Mouse (Mus musculus) ovary, postnatal 36 days (tissue): ENCODE measurements at regions not wholly inside any gene's neighbourhood (a gene's known extent, or its start where the extent isn't known, plus 50 kb on each side); places are given as distances from the start of the nearest gene placed in this dataset.

ENCODE experiments used
- DNase-seq: peaks from one replicate; pipeline ENCODE4 v3.0.0; 2022; ENCODE audit warnings: low spot score, mixed read lengths

DNA sequence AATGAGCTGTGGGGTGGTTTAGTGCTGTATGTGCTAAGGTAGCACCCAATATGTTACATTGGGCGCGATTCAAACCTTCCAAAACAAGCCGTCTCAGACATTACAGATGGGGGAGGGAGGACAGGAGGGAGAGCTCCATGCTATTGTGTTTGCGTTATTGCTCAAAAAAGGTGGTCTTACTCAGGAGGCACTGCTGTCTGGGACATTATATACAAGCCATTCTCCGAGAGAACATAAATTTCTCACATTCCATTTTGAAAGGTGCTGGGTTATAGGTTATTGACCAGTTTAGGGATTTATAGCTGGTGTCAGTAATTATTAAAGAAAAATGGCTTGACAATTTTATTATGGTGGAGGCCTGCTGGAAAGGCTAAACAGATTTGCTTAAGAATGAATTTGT is 649.4 kb downstream of the Kcnj2 start:
- DNase-seq, result no peak

DNA sequence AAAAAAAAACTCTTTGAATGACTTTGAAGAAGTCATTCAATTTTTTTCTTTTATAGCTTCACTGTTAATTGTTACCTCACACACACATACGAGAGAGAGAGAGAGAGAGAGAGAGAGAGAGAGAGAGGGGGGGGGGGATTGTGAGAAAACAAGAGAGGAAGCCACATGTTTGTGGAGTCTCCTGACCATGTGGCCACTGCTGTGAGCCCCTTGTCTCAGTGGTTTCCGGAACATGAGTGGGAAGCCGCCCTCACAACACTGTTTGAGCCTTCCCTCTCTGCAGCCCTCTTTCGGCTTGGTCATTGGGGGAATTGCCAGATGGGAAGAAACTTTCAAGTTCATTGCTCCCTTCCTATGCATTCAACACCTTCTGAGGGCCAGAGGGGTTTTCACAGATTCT is 656.3 kb downstream of the Kcnj2 start:
- DNase-seq, result no peak

GRCm38 (mm10) chr11:111728148-111728547 is 662.2 kb downstream of the Kcnj2 start:
- DNase-seq, result no peak

DNA sequence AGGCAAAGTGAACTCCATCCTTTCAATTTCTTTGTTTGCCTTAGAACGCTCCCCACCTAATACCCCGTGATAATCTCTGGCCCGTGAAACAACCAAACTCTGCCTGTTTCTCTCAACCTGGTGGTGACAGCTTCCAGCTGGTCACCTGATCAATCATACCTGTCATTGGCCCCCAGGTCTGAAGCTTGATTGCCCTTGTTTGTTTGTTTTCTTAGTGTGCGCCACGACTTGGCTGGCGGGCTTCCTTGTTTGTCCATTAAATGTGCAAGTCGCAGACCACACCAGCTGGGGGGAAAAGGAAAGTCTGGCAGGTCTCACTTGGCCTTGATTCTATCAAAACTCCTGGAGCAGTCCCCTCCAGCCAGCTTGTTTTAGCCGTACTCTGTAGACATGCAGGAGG is 666.1 kb downstream of the Kcnj2 start:
- no peak for DNase-seq

GRCm38 (mm10) chr11:111735446-111735845 is 669.5 kb downstream of the Kcnj2 start:
- no peak for DNase-seq

- no peak for DNase-seq
Observed at GRCm38 (mm10) chr11:111735961-111736360, 670.0 kb downstream of the Kcnj2 start.

GRCm38 (mm10) chr11:111743356-111743755 is 677.4 kb downstream of the Kcnj2 start:
- DNase-seq, result no peak

GRCm38 (mm10) chr11:111747262-111747946 is 681.4 kb downstream of the Kcnj2 start:
- DNase-seq, result no peak

DNA sequence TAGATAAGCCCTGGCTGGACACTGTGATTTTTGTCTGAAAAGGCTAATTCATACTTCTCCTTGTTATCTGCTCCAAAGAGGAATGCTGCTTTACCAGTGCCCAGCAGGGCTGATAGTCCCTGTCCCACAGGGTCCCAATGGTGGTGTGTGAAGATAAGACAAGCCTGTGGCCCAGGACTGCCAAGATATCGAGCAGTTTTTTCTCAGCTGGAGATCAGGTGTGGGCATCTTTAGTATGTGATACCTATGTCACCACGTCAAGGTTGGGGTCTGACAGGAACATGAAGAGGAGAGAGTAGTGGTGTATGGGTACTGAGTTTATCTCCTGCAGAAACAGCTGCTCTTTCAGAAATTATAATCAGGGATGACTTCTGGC is 682.0 kb downstream of the Kcnj2 start:
- DNase-seq, result no peak

DNA sequence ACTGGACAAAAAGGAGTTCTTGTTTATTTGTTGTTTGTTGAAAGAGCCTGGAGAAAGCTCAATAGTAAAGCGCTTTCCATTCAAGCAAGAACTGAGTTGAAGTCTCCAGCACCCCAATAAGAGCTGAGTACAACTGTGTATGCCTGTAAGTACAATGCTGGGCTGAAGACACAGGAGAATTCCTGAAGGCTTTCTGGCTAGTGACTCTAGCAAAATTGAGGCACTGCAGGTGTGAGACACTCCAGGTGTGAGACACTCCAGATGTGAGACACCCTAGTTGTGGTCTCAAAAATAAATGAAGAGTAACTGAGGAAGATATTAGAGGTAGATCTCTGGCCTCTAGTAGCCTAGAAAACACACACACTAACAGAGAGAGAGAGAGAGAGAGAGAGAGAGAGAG is 682.5 kb downstream of the Kcnj2 start:
- no peak for DNase-seq

DNA sequence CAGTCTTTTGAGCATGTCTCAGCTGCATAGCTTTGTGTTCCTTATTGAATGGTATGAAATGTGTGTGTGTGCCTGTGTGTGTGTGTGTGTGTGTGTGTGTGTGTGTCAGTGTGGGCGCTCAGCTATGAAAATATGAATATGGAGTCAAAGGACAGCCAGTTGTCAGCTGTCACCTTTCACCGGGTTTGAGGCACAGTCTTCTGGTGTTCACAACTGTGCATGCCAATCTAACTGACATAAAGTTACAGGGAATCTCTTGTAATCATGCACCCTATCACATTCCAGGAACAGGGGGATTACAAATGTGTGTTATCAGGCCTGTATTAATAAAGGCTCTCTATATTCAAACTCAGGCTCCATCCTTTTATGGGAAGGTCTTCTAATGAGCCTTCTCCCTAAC is 688.8 kb downstream of the Kcnj2 start:
- DNase-seq, result no peak

- DNase-seq, result no peak
Observed at GRCm38 (mm10) chr11:111763081-111763480, 697.1 kb downstream of the Kcnj2 start.

DNA sequence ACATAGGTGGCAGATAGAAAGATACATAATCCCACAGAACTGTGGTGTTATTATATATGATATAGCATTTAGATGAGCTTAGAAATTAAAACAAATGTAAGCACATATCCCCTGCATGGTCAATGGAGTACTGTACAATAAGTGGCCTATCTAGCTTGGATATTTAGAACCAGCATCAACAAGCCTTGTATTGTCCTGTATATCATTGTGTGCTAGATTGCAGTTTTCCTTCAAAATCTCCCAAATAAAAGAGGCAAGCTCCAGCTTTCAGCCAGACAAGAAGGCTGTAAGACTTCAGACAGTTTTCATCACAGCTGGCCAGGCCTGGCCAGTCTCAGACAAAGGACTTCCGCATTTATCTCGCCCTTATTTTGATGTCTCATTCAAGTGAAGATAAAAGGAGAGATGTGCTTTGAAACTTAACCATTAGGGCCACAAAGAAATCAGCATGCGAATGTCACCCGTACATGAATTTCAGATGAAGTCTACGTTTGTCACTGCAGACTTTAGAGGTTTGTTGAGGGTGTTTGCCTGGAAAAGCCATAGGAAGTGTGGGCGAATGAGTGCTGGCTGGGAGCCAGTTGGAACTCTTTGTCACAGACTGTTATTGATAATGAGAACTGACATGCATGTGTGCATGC is 700.5 kb downstream of the Kcnj2 start:
- DNase-seq, result no peak

GRCm38 (mm10) chr11:111767012-111767392 is 701.0 kb downstream of the Kcnj2 start:
- no peak for DNase-seq

- no peak for DNase-seq
Observed at GRCm38 (mm10) chr11:111774108-111774679, 708.2 kb downstream of the Kcnj2 start.

DNA sequence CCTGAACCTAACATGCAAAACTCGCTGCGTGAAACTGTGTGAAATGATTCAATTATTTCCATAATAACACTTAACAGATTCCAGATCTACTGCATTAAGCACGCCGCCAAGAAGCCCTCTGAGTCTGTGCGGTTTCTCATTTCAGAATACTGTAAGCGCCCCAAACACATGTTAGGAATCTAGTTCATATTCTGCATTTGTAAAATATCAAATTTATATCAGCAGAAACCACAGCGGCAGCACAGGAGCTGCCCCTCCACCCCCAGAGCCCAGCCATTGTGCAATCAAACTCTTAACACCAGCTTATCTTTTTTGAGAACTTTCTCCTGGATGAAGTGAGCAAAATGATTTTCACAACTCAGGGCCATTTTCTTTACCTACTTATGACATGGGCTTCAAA is 715.4 kb downstream of the Kcnj2 start:
- DNase-seq, result no peak

DNA sequence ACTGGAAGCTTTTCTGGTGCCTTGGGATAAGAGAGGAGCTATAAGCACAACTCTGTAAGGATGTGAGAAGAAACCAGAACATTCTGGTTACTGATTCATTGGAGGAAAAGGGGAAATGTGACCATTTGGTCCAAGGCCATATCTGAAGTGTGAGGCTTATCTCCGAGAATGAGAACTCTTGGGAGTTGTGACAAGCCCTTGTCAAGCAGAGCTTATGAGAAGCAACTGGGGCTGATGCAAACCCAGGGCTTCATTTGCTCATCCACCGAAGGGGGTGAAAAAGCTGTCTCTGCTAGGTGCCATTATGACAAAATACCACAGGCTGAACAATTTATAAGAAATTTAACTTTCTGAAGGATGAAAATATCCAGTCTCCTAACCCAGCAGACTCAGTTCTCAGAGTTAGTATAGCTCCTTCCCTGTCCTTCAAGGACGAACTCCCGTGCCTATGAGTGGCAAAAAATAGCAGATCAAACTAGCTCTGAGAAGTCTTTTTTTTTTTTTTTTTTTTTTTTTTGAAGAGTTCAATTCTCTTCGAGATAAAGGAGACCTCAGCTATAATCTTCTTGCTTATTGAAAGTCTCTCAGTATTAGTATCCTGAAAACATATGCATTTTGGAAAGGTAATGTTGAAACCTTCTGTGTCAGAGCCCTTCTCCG is 725.4 kb downstream of the Kcnj2 start:
- DNase-seq, result no peak

- no peak for DNase-seq
Observed at GRCm38 (mm10) chr11:111801033-111801432, 735.1 kb downstream of the Kcnj2 start.

DNA sequence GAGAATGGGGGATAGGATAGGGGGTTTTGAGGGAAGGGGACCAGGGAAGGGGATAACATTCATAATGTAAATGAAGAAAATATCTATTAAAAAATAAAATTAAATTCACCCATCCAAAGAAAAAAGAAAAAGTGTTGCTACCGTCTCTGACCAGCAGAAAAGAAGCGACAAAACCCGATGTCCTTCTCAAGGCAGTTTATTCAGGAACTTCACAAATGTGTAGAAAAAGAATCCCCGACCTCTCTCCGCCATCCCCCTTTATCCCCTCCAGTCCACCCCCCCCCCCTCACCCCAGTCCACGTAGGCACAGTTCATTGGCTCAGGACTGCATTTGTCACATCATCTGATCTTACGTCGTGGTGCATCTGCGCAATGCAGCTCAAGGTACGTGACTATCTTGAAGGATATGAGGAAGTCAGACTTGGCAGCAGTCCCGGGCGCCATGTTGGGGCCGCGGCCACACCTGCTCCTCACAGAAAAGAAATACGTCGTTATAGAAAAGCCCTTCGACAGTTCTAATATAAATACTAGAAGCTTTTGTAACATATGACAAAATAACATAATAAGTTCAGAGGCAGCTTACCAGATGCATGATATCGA is 750.3 kb downstream of the Kcnj2 start:
- no peak for DNase-seq

DNA sequence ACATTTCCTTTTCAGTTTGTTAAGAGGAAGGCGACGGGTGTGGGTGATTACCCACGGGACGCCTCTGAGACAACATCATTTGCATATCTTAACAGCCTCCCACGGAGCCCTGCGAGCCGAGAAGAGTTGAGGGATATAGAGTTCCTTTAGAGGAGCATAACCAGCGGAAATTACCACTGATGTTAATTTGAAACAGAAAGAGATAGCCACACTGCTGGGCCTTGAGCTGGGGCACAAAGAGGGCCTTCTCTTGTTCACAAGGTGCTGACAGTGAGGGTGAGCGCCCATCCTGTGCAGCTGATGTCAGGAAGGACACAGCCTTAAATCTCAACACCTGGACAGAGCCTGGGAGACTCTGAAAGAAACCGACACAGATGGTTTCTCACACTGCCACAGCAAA is 752.2 kb downstream of the Kcnj2 start:
- no peak for DNase-seq

DNA sequence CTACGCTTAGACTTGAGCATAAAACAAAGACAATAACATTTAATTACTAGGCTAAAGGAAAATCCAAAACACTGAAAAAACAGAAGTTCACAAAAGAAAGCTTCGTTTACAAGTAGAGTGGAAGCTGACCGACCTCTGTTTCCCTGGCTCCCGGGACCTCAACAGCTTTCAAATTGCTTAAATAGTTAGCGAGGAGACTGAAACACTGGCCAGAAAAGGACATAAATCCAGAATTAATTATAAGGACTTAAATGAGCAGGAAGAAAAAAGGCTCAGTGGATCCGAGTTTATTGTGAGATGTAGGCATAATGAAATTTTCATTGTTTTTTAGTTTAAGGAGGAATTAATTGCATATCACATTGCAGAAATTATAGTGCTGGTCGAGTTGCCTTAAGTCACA is 754.4 kb downstream of the Kcnj2 start:
- no peak for DNase-seq

DNA sequence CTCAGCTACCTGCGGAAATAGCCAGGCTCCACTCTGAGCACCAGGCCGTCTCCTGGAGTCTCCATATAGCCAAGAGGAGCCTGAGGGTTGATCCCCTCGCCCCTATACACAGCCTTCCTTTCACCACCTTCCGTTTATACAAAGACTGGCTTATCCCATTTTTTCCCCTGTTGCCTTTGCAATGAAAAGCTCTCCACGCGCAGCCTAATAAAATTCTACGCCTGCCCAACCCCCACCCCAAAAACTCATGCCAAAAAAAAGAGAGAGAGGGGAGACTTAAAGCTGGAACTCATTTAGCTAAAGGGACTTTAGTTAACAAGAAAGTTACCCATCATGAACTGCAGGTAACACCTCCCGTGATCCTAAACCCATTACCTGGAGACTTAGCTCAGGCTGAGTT is 762.5 kb downstream of the Kcnj2 start:
- no peak for DNase-seq

DNA sequence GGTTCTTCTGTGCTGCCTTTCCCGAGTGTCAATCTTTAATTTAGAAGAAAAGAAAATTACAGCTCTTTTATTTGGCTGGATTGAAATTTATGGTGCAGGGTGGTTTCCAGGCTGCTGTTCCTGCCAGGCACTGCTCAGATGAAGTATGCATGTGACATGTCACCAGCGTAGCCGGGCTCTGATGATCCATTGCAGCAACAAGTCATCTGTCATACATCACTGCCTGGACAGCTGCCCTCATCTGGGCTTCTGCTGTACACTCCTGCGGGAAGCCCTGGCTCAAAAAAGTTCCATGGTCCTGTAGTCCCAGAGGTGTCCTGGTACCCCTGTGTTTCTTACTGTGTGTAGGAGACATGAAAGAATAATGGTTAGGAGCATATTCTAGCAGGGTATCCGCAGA is 773.0 kb downstream of the Kcnj2 start:
- no peak for DNase-seq
